Comparison of ENCODE assay signal across 9 mouse cellular contexts in genomic region chr5:139434940-139435339, GRCm38 (mm10). TPM values are rescaled to one million over a fixed set of nuclear protein-coding genes. Genes with fewer than 3 reads are reported as not detected.
DNase-seq lines count a peak whose midpoint lies in the region; ATAC-seq and TF ChIP-seq lines count a peak whose summit lies in the region.
"Had no signal": no experiment of that assay in that cellular context is flagged by ENCODE, and none has a peak within 500 bp of the region (broad histone marks: within the 10 kb centered on the region; RNA-seq: fewer than 3 reads in every experiment).

No protein-coding gene starts in this region.

- no peaks in the 10 kb centered on the region for H3K9me3 ChIP-seq in forebrain, postnatal 0 days (ENCODE audit: low read length)

- no peaks in the 10 kb centered on the region for H3K27me3 ChIP-seq in forebrain, postnatal 0 days (ENCODE audit: insufficient read depth, low read length)

- no peak overlapping the region for H3K9ac ChIP-seq in forebrain, postnatal 0 days

- H3K4me1 ChIP-seq in forebrain, postnatal 0 days (ENCODE audit: insufficient read depth) = peaks cover 27% of the 10 kb centered on the region

- intact Hi-C loops in gastrocnemius, adult 2 months (cut with DNase I) = no loop called here

- no peaks in the 10 kb centered on the region for H3K36me3 ChIP-seq in forebrain, postnatal 0 days (ENCODE audit: insufficient read depth)

- peak overlapping the region; percentile 70 for H3K27ac ChIP-seq in gastrocnemius, adult 2 months
- H3K27ac ChIP-seq in forebrain, postnatal 0 days (ENCODE audit: low read depth, low read length) = peak overlapping the region; percentile 73
- H3K27ac ChIP-seq: macrophage had no signal

- no peak overlapping the region for H3K4me3 ChIP-seq in gastrocnemius, adult 2 months
- no peak overlapping the region for H3K4me3 ChIP-seq in forebrain, postnatal 0 days (ENCODE audit: low read depth, low read length)

- TF ChIP-seq CTCF in gastrocnemius, adult 2 months (IDR thresholded peaks at IDR 0.05) = no peak
- TF ChIP-seq CTCF in forebrain, postnatal 0 days (IDR thresholded peaks at IDR 0.05; ENCODE audit: low read depth) = no peak

- WGBS in forebrain, postnatal 0 days = 4% methylated on average over 8 of the region's 8 CpGs

- peak; percentile 43 for DNase-seq in gastrocnemius, adult 2 months
- no peak for DNase-seq in gastrocnemius, postnatal 4 days (ENCODE audit: low spot score in 2 of 2)
- DNase-seq in forebrain, postnatal 0 days = peak; percentile 85
- DNase-seq in left cerebral cortex, adult 18-20 months (ENCODE audit: low spot score in 2 of 2) = peak; percentile 64 to 83
- peak; percentile 87 for DNase-seq in right cerebral cortex, adult 18-20 months
- DNase-seq in thymus, postnatal 4 days = no peak
- no peak for DNase-seq in thymus, postnatal 0 days (ENCODE audit: low spot score)
- no peak for DNase-seq in urinary bladder, postnatal 25 days (ENCODE audit: low spot score)

- peak overlapping the region; percentile 21; the same call in 1 of the 2 replicates for H3K4me2 ChIP-seq in forebrain, postnatal 0 days (ENCODE audit: low read depth)

- peak; percentile 93 for ATAC-seq in forebrain, postnatal 0 days

RNA-seq across cellular contexts. Expression of gene Gper1, which starts 12.0 kb away (rescaled TPM):
- 1 to 10 TPM; 1.3 to 2.7 TPM for total RNA-seq in gastrocnemius, adult 2 months (2021)
- 1 to 10 TPM; 3.9 to 4.4 TPM for total RNA-seq in gastrocnemius, postnatal 4 days (2021)
- total RNA-seq in forebrain, postnatal 0 days (2014; rRNA removed) = 6.8 and 9.1 TPM in 2 replicates
- polyA plus RNA-seq in forebrain, postnatal 0 days (2015; fragmentation: Nextera tagmentation; extraction: Ambion mirVana) = 6.8 and 8.1 TPM in 2 replicates
- 1 to 10 TPM; 2.8 to 3.0 TPM for total RNA-seq in left cerebral cortex, adult 18-20 months (2021)
- polyA plus RNA-seq in thymus, postnatal 0 days (2015; fragmentation: Nextera tagmentation; extraction: Ambion mirVana) = 5.2 and 6.1 TPM in 2 replicates
- polyA plus RNA-seq: macrophage had no signal

RNA-seq across cellular contexts. Expression of gene 3110082I17Rik, which starts 25.4 kb away (rescaled TPM):
- 10 to 100 TPM in 1 of 2 experiments, 1 to 10 TPM in 1; 7.9 to 10.3 TPM for total RNA-seq in gastrocnemius, adult 2 months (2021)
- 10 to 100 TPM; 12.3 to 12.6 TPM for total RNA-seq in gastrocnemius, postnatal 4 days (2021)
- 10.5 and 11.9 TPM in 2 replicates for total RNA-seq in forebrain, postnatal 0 days (2014; rRNA removed)
- 17.4 and 19.4 TPM in 2 replicates for polyA plus RNA-seq in forebrain, postnatal 0 days (2015; fragmentation: Nextera tagmentation; extraction: Ambion mirVana)
- 10 to 100 TPM; 14.1 to 14.6 TPM for total RNA-seq in left cerebral cortex, adult 18-20 months (2021)
- 19.6 and 19.9 TPM in 2 replicates for polyA plus RNA-seq in thymus, postnatal 0 days (2015; fragmentation: Nextera tagmentation; extraction: Ambion mirVana)

RNA-seq across cellular contexts. Expression of gene C130050O18Rik, which starts 29.9 kb away (rescaled TPM):
- under 1 TPM; 0.15 to 0.33 TPM for total RNA-seq in gastrocnemius, adult 2 months (2021)
- total RNA-seq in gastrocnemius, postnatal 4 days (2021) = under 1 TPM; 0.80 to 0.88 TPM
- not detected in 2 replicates for total RNA-seq in forebrain, postnatal 0 days (2014; rRNA removed)
- polyA plus RNA-seq in forebrain, postnatal 0 days (2015; fragmentation: Nextera tagmentation; extraction: Ambion mirVana) = 0.13 TPM in 1 of 2 replicates, not detected in the other
- total RNA-seq in left cerebral cortex, adult 18-20 months (2021) = under 1 TPM in 1 of 2 experiments, not detected in 1; 0.33 TPM
- polyA plus RNA-seq in thymus, postnatal 0 days (2015; fragmentation: Nextera tagmentation; extraction: Ambion mirVana) = 0.54 and 0.79 TPM in 2 replicates

RNA-seq across cellular contexts. Expression of gene Zfand2a, which starts 49.4 kb away (rescaled TPM):
- total RNA-seq in gastrocnemius, adult 2 months (2021) = 10 to 100 TPM in 1 of 2 experiments, 1 to 10 TPM in 1; 8.5 to 10.3 TPM
- 10 to 100 TPM; 13.6 to 13.7 TPM for total RNA-seq in gastrocnemius, postnatal 4 days (2021)
- 50.4 and 51.7 TPM in 2 replicates for total RNA-seq in forebrain, postnatal 0 days (2014; rRNA removed)
- polyA plus RNA-seq in forebrain, postnatal 0 days (2015; fragmentation: Nextera tagmentation; extraction: Ambion mirVana) = 23.9 and 29.8 TPM in 2 replicates
- total RNA-seq in left cerebral cortex, adult 18-20 months (2021) = 10 to 100 TPM; 54.6 to 57.6 TPM
- 4.7 and 4.8 TPM in 2 replicates for polyA plus RNA-seq in thymus, postnatal 0 days (2015; fragmentation: Nextera tagmentation; extraction: Ambion mirVana)

RNA-seq across cellular contexts. Expression of gene Gpr146, which starts 57.4 kb away (rescaled TPM):
- 10 to 100 TPM; 26.5 to 41.2 TPM for total RNA-seq in gastrocnemius, adult 2 months (2021)
- 10 to 100 TPM in 1 of 2 experiments, 1 to 10 TPM in 1; 8.8 to 10.2 TPM for total RNA-seq in gastrocnemius, postnatal 4 days (2021)
- 3.2 and 3.3 TPM in 2 replicates for total RNA-seq in forebrain, postnatal 0 days (2014; rRNA removed)
- 2.4 and 2.8 TPM in 2 replicates for polyA plus RNA-seq in forebrain, postnatal 0 days (2015; fragmentation: Nextera tagmentation; extraction: Ambion mirVana)
- 10 to 100 TPM; 10.6 to 13.0 TPM for total RNA-seq in left cerebral cortex, adult 18-20 months (2021)
- 5.5 and 7.4 TPM in 2 replicates for polyA plus RNA-seq in thymus, postnatal 0 days (2015; fragmentation: Nextera tagmentation; extraction: Ambion mirVana)

Comparison
In these comparisons a context has a peak if more than half of its experiments do, and no peak if none do; other contexts are left out.
1. DNase-seq: peak in gastrocnemius, adult 2 months (single experiment), forebrain, postnatal 0 days (single experiment), left cerebral cortex, adult 18-20 months (2 of 2) and right cerebral cortex, adult 18-20 months (single experiment); none in gastrocnemius, postnatal 4 days (0 of 2), thymus, postnatal 4 days (single experiment), thymus, postnatal 0 days (single experiment) and urinary bladder, postnatal 25 days (single experiment).